Mouse (Mus musculus) lung, postnatal 0 days (tissue): Measurements from ENCODE around the gene Smarcd2.
A peak's percentile ranks its signal among the peaks of the same experiment; 100 is the strongest.

Source experiments
- CTCF ChIP-seq: IDR thresholded peaks from 2 replicates; pipeline ENCODE4 v1.5.1; 2016; ENCODE audit warnings: antibody characterized with exemption, mild to moderate bottlenecking
- EP300 ChIP-seq: IDR thresholded peaks from 2 replicates; pipeline ENCODE4 v1.6.1; 2016; ENCODE audit warnings: antibody characterized with exemption, mild to moderate bottlenecking, control low read depth

GRCm38 (mm10) chr11:106289369-106289768 is 16.6 kb upstream of the Smarcd2 start:
- TF ChIP-seq CTCF = peak; percentile 62
- no peak for TF ChIP-seq EP300
